Mouse (Mus musculus) thymus, adult 2 months (tissue): Measurements from ENCODE around the gene Gsk3b. TPM values are rescaled to one million over a fixed set of nuclear protein-coding genes. Genes with fewer than 3 reads are reported as not detected.

Source experiments
- DNase-seq: peaks from one replicate; pipeline ENCODE4 v3.0.0; 2021
- H3K27ac ChIP-seq: fragments of 200-500 bp; 2 replicates; pipeline ENCODE4 v1.5.1; 2012; ENCODE audit warnings: low read length, control low read depth; ENCODE audit not compliant: control insufficient read depth, insufficient read depth
- H3K27me3 ChIP-seq: fragments of 200-500 bp; 2 replicates; pipeline ENCODE4 v1.6.1; 2012; ENCODE audit warnings: mild to moderate bottlenecking, low read length, moderate library complexity, mixed read lengths; ENCODE audit not compliant: control insufficient read depth, insufficient read depth
- H3K36me3 ChIP-seq: fragments of 200-500 bp; 2 replicates; pipeline ENCODE4 v1.6.1; 2012; ENCODE audit warnings: mild to moderate bottlenecking, low read length, moderate library complexity; ENCODE audit not compliant: control insufficient read depth, insufficient read depth
- H3K4me1 ChIP-seq: fragments of 200-500 bp; replicated peaks from 2 replicates; pipeline ENCODE4 v1.6.1; 2012; ENCODE audit warnings: low read length; ENCODE audit not compliant: control insufficient read depth, insufficient read depth
- H3K4me3 ChIP-seq: fragments of 200-500 bp; 2 replicates; pipeline ENCODE4 v1.5.1; 2012; ENCODE audit warnings: mild to moderate bottlenecking, low read length, control low read depth, moderate library complexity; ENCODE audit not compliant: control insufficient read depth, insufficient read depth
- CTCF ChIP-seq: fragments of 200-500 bp; IDR thresholded peaks from 2 replicates; pipeline ENCODE4 v1.5.1; 2012; ENCODE audit warnings: mild to moderate bottlenecking, control low read depth, low read length, moderate library complexity, borderline replicate concordance; ENCODE audit not compliant: control insufficient read depth, poor library complexity, insufficient read depth; ENCODE audit errors: extremely low read depth
- POLR2A ChIP-seq: fragments of 200-500 bp; IDR thresholded peaks from 2 replicates; pipeline ENCODE4 v1.6.1; 2012; ENCODE audit warnings: mild to moderate bottlenecking, low read length, control low read depth, moderate library complexity; ENCODE audit not compliant: control insufficient read depth, poor library complexity, insufficient read depth; ENCODE audit errors: extremely low read depth
- WGBS: fragments of 180-500 bp; shearing (Covaris S2); methylation state at CpG from one replicate; pipeline ENCODE4 v1.1.7; 2018; 5-methylcytosine and 5-hydroxymethylcytosine counted together
- polyA plus RNA-seq: library from polyadenylated mRNA; depleted of rRNA; stranded (reverse); fragments of >200 nt; gene quantifications from 2 replicates; pipeline ENCODE4 v1.2.3, GENCODE M21; 2012

Gsk3b gene
- polyA plus RNA-seq, 1 experiment: 25.1 TPM

DNA sequence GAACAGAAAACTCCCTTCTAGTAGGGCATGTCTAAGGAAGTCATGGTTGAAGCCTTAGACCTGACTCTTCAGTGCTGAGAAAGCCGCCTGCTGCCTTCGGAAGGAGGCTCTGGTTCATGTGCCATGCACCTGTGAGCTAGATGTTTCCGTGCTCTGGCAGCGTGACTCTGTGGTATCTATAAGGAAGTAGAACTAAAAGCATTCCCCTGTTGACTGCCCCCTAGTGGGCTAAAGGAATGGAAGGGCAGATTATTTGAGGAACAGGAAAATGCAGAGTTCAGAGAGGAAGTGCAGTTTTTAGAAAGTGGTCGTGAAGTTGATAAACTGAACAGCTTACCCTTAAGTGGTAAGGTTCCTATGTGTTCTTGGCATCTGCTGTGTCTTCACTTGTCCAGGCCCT is 150.9 kb downstream of the Gsk3b start:
- no peak overlapping the region for H3K4me3 ChIP-seq
- WGBS: 7% methylated on average over 5 of the region's 5 CpGs
- no peak overlapping the region for H3K27ac ChIP-seq
- no peaks in the 10 kb centered on the region for H3K4me1 ChIP-seq
- no peaks in the 10 kb centered on the region for H3K27me3 ChIP-seq
- TF ChIP-seq CTCF: no peak
- TF ChIP-seq POLR2A: no peak
- peaks cover 10% of the 10 kb centered on the region for H3K36me3 ChIP-seq
- DNase-seq: peak; percentile 82

DNA sequence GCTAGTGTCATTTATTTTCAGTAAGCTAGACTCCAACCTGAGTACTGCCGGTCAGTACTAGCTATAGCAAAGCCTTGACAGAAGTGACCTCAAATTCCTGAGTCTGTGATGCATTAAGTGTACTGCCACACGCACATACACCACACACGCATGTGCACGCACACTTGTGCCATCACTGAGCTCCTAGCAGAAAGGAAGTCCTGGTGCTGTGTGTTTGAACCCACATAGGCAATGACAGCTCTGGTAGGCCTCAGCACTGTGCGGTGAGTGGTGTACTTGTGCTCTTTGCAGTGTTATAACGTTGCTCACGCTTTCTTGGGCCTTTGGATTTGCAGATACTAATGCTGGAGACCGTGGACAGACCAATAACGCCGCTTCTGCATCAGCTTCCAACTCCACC is 151.4 kb downstream of the Gsk3b start:
- no peak for TF ChIP-seq POLR2A
- TF ChIP-seq CTCF: no peak
- H3K27ac ChIP-seq: no peak overlapping the region
- whole genome bisulfite sequencing: 94% methylated on average over 10 of the region's 10 CpGs
- H3K4me3 ChIP-seq: no peak overlapping the region
- no peak for DNase-seq
- H3K4me1 ChIP-seq: no peaks in the 10 kb centered on the region
- peaks cover 10% of the 10 kb centered on the region for H3K36me3 ChIP-seq
- H3K27me3 ChIP-seq: no peaks in the 10 kb centered on the region

DNA sequence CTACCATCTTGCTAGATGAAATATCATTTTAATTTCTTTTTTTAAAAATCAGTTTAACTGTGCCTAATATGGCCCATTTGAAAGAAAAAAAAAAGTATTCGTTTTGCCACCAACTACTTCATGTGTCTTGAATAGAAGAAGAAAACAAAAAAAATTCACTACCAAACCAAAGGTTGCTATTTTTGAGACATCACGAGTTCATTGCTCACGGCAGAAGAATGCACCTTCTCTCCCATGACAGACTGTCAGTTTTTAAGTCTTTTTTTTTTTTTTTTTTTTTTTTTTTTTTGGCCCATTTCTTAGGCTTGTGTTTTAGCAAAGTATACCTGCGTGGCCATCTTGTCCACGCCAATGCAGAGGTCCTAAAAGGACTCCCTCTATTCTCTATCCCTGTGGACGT is 155.3 kb downstream of the Gsk3b start:
- Histone ChIP-seq H3K36me3 (peaks cover 10% of the 10 kb centered on the region), H3K27ac (no peak overlapping the region), H3K4me3 (no peak overlapping the region), H3K27me3 (no peaks in the 10 kb centered on the region), H3K4me1 (no peaks in the 10 kb centered on the region)
- TF ChIP-seq CTCF (no peak), POLR2A (no peak)
- WGBS: 95% methylated on average over 6 of the region's 6 CpGs
- no peak for DNase-seq

DNA sequence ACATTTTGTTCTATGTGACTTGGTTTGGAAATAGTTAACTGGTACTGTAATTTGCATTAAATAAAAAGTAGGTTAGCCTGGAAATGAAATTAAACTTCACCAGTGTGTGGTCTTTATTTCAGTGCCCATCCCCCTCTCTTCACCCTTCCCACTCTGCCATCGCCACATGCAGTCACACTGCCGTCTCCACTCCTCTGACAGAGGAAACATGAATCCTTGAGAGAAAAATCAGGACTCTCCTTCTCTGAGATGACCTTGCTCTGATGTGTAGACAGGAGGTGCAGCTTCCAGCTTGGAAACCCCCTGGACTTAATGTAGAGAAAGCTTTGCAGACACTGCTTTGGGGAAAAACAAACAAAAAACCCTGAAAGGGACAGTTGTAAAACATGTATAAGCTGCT is 156.6 kb downstream of the Gsk3b start:
- H3K4me1 ChIP-seq: no peaks in the 10 kb centered on the region
- peaks cover 10% of the 10 kb centered on the region for H3K36me3 ChIP-seq
- DNase-seq: no peak
- WGBS: 96% methylated on average over 2 of the region's 2 CpGs
- H3K27me3 ChIP-seq: no peaks in the 10 kb centered on the region
- H3K27ac ChIP-seq: no peak overlapping the region
- H3K4me3 ChIP-seq: no peak overlapping the region
- no peak for TF ChIP-seq CTCF

DNA sequence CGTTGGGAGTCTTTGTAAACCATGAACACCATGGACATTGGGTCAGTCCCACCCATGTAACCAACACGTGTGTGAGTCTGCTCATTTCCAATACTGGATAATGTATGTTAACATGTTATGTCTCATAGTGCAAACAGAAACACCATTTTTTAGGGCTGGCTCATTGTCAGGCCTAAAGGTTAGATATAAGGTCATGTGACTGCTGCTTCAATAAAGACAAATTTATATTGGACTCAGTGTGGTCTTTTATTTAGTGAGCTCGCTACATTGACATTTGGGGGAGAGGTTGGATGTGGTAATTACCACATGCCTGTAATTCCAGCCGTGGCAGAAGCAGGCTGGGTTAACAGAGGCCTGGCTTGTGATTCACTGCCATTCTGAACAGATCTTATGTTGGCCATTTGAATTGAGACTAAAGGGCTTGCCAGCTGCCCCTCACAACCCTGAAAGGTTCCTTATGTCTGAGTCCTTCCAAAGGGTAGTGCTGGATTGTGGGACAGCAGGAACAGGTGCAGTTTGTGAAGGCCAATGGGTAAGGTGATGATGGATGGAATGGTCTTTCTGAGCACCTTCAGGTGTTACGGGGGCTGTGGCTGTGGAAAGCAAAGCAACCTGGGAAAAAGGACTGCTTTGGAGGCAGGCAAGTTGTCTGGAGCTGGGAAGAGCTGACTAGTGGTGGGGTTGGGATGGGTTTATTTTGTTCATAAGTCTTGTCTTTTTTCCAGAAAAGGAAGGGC is 157.2 kb downstream of the Gsk3b start:
- TF ChIP-seq POLR2A (no peak), CTCF (no peak)
- no peak overlapping the region for H3K4me3 ChIP-seq
- H3K27me3 ChIP-seq: no peaks in the 10 kb centered on the region
- DNase-seq: no peak
- no peaks in the 10 kb centered on the region for H3K4me1 ChIP-seq
- WGBS: 96% methylated on average over 5 of the region's 5 CpGs
- peaks cover 4% of the 10 kb centered on the region for H3K36me3 ChIP-seq
- no peak overlapping the region for H3K27ac ChIP-seq

DNA sequence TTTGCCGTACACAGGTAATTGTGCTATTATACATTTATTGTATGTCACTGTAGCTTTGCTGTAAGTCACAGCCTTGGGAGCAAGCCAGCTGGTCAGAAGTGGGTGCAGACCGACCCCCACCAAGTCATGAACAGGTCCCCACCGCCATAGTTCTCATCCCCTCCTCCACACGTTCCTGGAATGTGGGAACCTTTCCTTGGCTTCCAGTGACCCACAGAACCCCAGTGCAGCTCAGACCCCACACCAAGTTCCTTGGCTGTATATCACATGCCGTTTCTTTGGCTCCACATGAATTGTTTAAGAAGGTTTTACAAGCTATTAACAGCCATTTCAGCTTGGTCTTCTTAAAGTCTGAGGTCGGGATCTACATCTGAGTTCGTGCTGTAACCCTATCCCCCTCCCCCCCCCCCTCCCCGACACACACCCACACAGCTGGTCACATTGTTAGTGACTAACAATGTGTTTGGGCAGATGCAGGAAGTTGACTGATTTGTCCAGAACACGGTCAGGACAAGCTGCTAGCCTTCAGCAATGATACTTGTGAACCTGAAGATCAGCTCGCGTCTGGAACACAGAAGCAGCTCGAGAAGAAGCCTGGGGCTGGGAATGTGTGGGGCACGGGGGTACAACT is 159.6 kb downstream of the Gsk3b start:
- no peak for DNase-seq
- WGBS: 39% methylated on average over 13 of the region's 13 CpGs

DNA sequence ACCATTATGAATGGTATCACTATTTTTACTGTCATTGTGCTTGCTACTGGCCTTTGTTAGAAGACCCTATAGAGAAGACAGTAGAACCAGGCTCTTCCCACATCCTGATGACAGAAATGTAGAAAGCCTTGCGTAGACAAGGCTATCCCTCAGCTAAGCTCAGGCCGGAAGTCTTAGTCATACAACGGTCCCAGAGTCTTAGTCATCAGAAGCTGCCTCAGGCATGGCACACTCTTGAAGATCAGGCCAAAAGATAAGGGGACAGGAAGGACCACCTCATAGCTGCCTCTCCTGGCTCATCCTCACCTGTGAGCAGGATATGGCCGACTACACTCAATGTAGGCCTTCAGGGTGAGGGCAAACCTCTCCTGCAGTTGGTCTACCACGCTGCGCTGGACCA is 161.7 kb downstream of the Gsk3b start:
- H3K4me3 ChIP-seq: no peak overlapping the region
- no peaks in the 10 kb centered on the region for H3K27me3 ChIP-seq
- no peak overlapping the region for H3K27ac ChIP-seq
- no peak for DNase-seq
- no peaks in the 10 kb centered on the region for H3K4me1 ChIP-seq
- TF ChIP-seq POLR2A: no peak
- TF ChIP-seq CTCF: no peak
- no peaks in the 10 kb centered on the region for H3K36me3 ChIP-seq
- 91% methylated on average over 6 of the region's 6 CpGs for WGBS

More for the DNA sequence above, 159.6 kb downstream of the Gsk3b start:
- Histone ChIP-seq H3K36me3 (no peaks in the 10 kb centered on the region), H3K27me3 (no peaks in the 10 kb centered on the region), H3K27ac (no peak overlapping the region), H3K4me1 (no peaks in the 10 kb centered on the region), H3K4me3 (no peak overlapping the region)
- TF ChIP-seq CTCF (no peak), POLR2A (no peak)
